Mouse (Mus musculus): ENCODE results near the gene Adprhl1. TPM values are rescaled to one million over a fixed set of nuclear protein-coding genes. Genes with fewer than 3 reads are reported as not detected.

The Adprhl1 gene
- polyA plus RNA-seq, 1 experiment from 2014 or later = 18.1 TPM

GRCm38 (mm10) chr8:13187229-13187628 is 66.7 kb downstream of the Adprhl1 start:
- H3K4me1 ChIP-seq (ENCODE audit: control insufficient read depth, insufficient read depth, low read length) = no peaks in the 10 kb centered on the region
- no peaks in the 10 kb centered on the region for H3K9me3 ChIP-seq (ENCODE audit: control insufficient read depth, low read length)

GRCm38 (mm10) chr8:13186819-13187218 is 67.1 kb downstream of the Adprhl1 start:
- H3K4me1 ChIP-seq (ENCODE audit: control insufficient read depth, insufficient read depth, low read length) = no peaks in the 10 kb centered on the region
- no peaks in the 10 kb centered on the region for H3K27me3 ChIP-seq (replicated peaks; ENCODE audit: control insufficient read depth, insufficient read depth, low read length)
- 84% methylated on average over 8 of the region's 8 CpGs for WGBS
- ATAC-seq (ENCODE audit: low read depth) = no peak
- no peaks in the 10 kb centered on the region for H3K9me3 ChIP-seq (ENCODE audit: control insufficient read depth, low read length)
- no peak for DNase-seq (ENCODE audit: low spot score)
- no peak overlapping the region for H3K9ac ChIP-seq (ENCODE audit: low read depth, low read length)
- H3K4me2 ChIP-seq (ENCODE audit: low read depth, low read length) = no peak overlapping the region
- H3K36me3 ChIP-seq (ENCODE audit: control insufficient read depth, insufficient read depth, low read length) = peaks cover 4% of the 10 kb centered on the region; the same call in 1 of the 2 replicates
- no peak overlapping the region for H3K27ac ChIP-seq (replicated peaks; ENCODE audit: low read depth, low read length)
- H3K4me3 ChIP-seq (ENCODE audit: low read depth, low read length) = no peak overlapping the region

More at GRCm38 (mm10) chr8:13187229-13187628, 66.7 kb downstream of the Adprhl1 start:
- WGBS = 75% methylated on average over 9 of the region's 9 CpGs
- H3K36me3 ChIP-seq (ENCODE audit: control insufficient read depth, insufficient read depth, low read length) = peaks cover 4% of the 10 kb centered on the region; the same call in 1 of the 2 replicates
- DNase-seq (ENCODE audit: low spot score) (no peak), ATAC-seq (ENCODE audit: low read depth) (no peak)
- H3K9ac ChIP-seq (ENCODE audit: low read depth, low read length) = no peak overlapping the region
- no peak overlapping the region for H3K27ac ChIP-seq (replicated peaks; ENCODE audit: low read depth, low read length)
- H3K27me3 ChIP-seq (replicated peaks; ENCODE audit: control insufficient read depth, insufficient read depth, low read length) = no peaks in the 10 kb centered on the region
- no peak overlapping the region for H3K4me3 ChIP-seq (ENCODE audit: low read depth, low read length)
- no peak overlapping the region for H3K4me2 ChIP-seq (ENCODE audit: low read depth, low read length)

GRCm38 (mm10) chr8:13181691-13181976 is 72.3 kb downstream of the Adprhl1 start:
- DNase-seq (ENCODE audit: low spot score) (no peak), ATAC-seq (ENCODE audit: low read depth) (no peak)
- Histone ChIP-seq H3K9me3 (ENCODE audit: control insufficient read depth, low read length) (no peaks in the 10 kb centered on the region), H3K36me3 (ENCODE audit: control insufficient read depth, insufficient read depth, low read length) (peaks cover 7% of the 10 kb centered on the region), H3K27me3 (replicated peaks; ENCODE audit: control insufficient read depth, insufficient read depth, low read length) (no peaks in the 10 kb centered on the region), H3K4me3 (ENCODE audit: low read depth, low read length) (no peak overlapping the region), H3K9ac (ENCODE audit: low read depth, low read length) (no peak overlapping the region), H3K4me1 (ENCODE audit: control insufficient read depth, insufficient read depth, low read length) (no peaks in the 10 kb centered on the region), H3K4me2 (ENCODE audit: low read depth, low read length) (no peak overlapping the region), H3K27ac (replicated peaks; ENCODE audit: low read depth, low read length) (no peak overlapping the region)
- WGBS = 54% methylated on average over 2 of the region's 2 CpGs

- peaks cover 13% of the 10 kb centered on the region for H3K36me3 ChIP-seq (ENCODE audit: control insufficient read depth, insufficient read depth, low read length)
- H3K9ac ChIP-seq (ENCODE audit: low read depth, low read length) = no peak overlapping the region
- H3K27ac ChIP-seq (replicated peaks; ENCODE audit: low read depth, low read length) = no peak overlapping the region
- 80% methylated on average over 18 of the region's 18 CpGs for WGBS
- ATAC-seq (ENCODE audit: low read depth) = no peak
- H3K4me2 ChIP-seq (ENCODE audit: low read depth, low read length) = no peak overlapping the region
- H3K9me3 ChIP-seq (ENCODE audit: control insufficient read depth, low read length) = no peaks in the 10 kb centered on the region
- H3K4me3 ChIP-seq (ENCODE audit: low read depth, low read length) = no peak overlapping the region
- DNase-seq (ENCODE audit: low spot score) = no peak
- no peaks in the 10 kb centered on the region for H3K27me3 ChIP-seq (replicated peaks; ENCODE audit: control insufficient read depth, insufficient read depth, low read length)
- H3K4me1 ChIP-seq (ENCODE audit: control insufficient read depth, insufficient read depth, low read length) = no peaks in the 10 kb centered on the region
Measured at GRCm38 (mm10) chr8:13180911-13181690, 72.9 kb downstream of the Adprhl1 start.

GRCm38 (mm10) chr8:13180408-13180807 is 73.6 kb downstream of the Adprhl1 start:
- Histone ChIP-seq H3K9ac (ENCODE audit: low read depth, low read length) (no peak overlapping the region), H3K4me3 (ENCODE audit: low read depth, low read length) (no peak overlapping the region), H3K9me3 (ENCODE audit: control insufficient read depth, low read length) (no peaks in the 10 kb centered on the region), H3K4me2 (ENCODE audit: low read depth, low read length) (no peak overlapping the region), H3K27me3 (replicated peaks; ENCODE audit: control insufficient read depth, insufficient read depth, low read length) (no peaks in the 10 kb centered on the region), H3K36me3 (ENCODE audit: control insufficient read depth, insufficient read depth, low read length) (peaks cover 20% of the 10 kb centered on the region), H3K27ac (replicated peaks; ENCODE audit: low read depth, low read length) (no peak overlapping the region), H3K4me1 (ENCODE audit: control insufficient read depth, insufficient read depth, low read length) (no peaks in the 10 kb centered on the region)
- ATAC-seq (ENCODE audit: low read depth) = no peak
- 76% methylated on average over 9 of the region's 9 CpGs for WGBS
- DNase-seq (ENCODE audit: low spot score) = no peak

GRCm38 (mm10) chr8:13179948-13180347 is 74.0 kb downstream of the Adprhl1 start:
- no peaks in the 10 kb centered on the region for H3K4me1 ChIP-seq (ENCODE audit: control insufficient read depth, insufficient read depth, low read length)
- H3K36me3 ChIP-seq (ENCODE audit: control insufficient read depth, insufficient read depth, low read length) = peaks cover 24% of the 10 kb centered on the region
- ATAC-seq (ENCODE audit: low read depth) = no peak; the same call in 1 of the 2 replicates
- no peak overlapping the region for H3K27ac ChIP-seq (replicated peaks; ENCODE audit: low read depth, low read length)
- no peak overlapping the region for H3K9ac ChIP-seq (ENCODE audit: low read depth, low read length)
- no peak overlapping the region for H3K4me2 ChIP-seq (ENCODE audit: low read depth, low read length)
- no peak overlapping the region for H3K4me3 ChIP-seq (ENCODE audit: low read depth, low read length)
- H3K27me3 ChIP-seq (replicated peaks; ENCODE audit: control insufficient read depth, insufficient read depth, low read length) = no peaks in the 10 kb centered on the region
- WGBS = 66% methylated on average over 7 of the region's 7 CpGs
- DNase-seq (ENCODE audit: low spot score) = no peak
- H3K9me3 ChIP-seq (ENCODE audit: control insufficient read depth, low read length) = no peaks in the 10 kb centered on the region

- Histone ChIP-seq H3K9me3 (ENCODE audit: control insufficient read depth, low read length) (no peaks in the 10 kb centered on the region), H3K4me1 (ENCODE audit: control insufficient read depth, insufficient read depth, low read length) (no peaks in the 10 kb centered on the region), H3K27ac (replicated peaks; ENCODE audit: low read depth, low read length) (no peak overlapping the region), H3K4me2 (ENCODE audit: low read depth, low read length) (no peak overlapping the region), H3K27me3 (replicated peaks; ENCODE audit: control insufficient read depth, insufficient read depth, low read length) (no peaks in the 10 kb centered on the region), H3K36me3 (ENCODE audit: control insufficient read depth, insufficient read depth, low read length) (peaks cover 26% of the 10 kb centered on the region), H3K4me3 (ENCODE audit: low read depth, low read length) (no peak overlapping the region), H3K9ac (ENCODE audit: low read depth, low read length) (no peak overlapping the region)
- 68% methylated on average over 6 of the region's 6 CpGs for WGBS
- ATAC-seq (ENCODE audit: low read depth) (no peak), DNase-seq (ENCODE audit: low spot score) (no peak)
Measured at GRCm38 (mm10) chr8:13179482-13179881, 74.5 kb downstream of the Adprhl1 start.

GRCm38 (mm10) chr8:13178137-13178536 is 75.8 kb downstream of the Adprhl1 start:
- H3K4me3 ChIP-seq (ENCODE audit: low read depth, low read length) = no peak overlapping the region
- H3K9me3 ChIP-seq (ENCODE audit: control insufficient read depth, low read length) = no peaks in the 10 kb centered on the region
- ATAC-seq (ENCODE audit: low read depth) (no peak), DNase-seq (ENCODE audit: low spot score) (no peak)
- 98% methylated on average over 5 of the region's 5 CpGs for WGBS
- peaks cover 37% of the 10 kb centered on the region for H3K36me3 ChIP-seq (ENCODE audit: control insufficient read depth, insufficient read depth, low read length)
- H3K4me1 ChIP-seq (ENCODE audit: control insufficient read depth, insufficient read depth, low read length) = no peaks in the 10 kb centered on the region
- no peak overlapping the region for H3K9ac ChIP-seq (ENCODE audit: low read depth, low read length)
- H3K27me3 ChIP-seq (replicated peaks; ENCODE audit: control insufficient read depth, insufficient read depth, low read length) = no peaks in the 10 kb centered on the region
- H3K4me2 ChIP-seq (ENCODE audit: low read depth, low read length) = no peak overlapping the region
- no peak overlapping the region for H3K27ac ChIP-seq (replicated peaks; ENCODE audit: low read depth, low read length)
